Mouse (Mus musculus): ENCODE results near the gene Gm8909.

GRCm38 (mm10) chr17:36131516-36132265, 36.6 kb downstream of the Gm8909 start:
- 0 out of 2 replicates have a peak, but pooled peaks have one; percentile 14 for TF ChIP-seq CTCF (IDR thresholded peaks at IDR 0.05; ENCODE audit: low read depth)
- no peak for TF ChIP-seq EP300 (IDR thresholded peaks at IDR 0.05; ENCODE audit: low read depth)
